Mouse (Mus musculus) brain, embryonic 18.5 days (tissue): ENCODE results near the gene Siglec1.
"Not testable (repeated sequence)": the region's sequence is repeated elsewhere in the genome, so short reads cannot be mapped to it uniquely, and the experiment has no call there.

Experiments
- DNase-seq: peaks from one replicate; pipeline ENCODE4 v3.0.0-alpha.2; 2012; ENCODE audit warnings: low read depth, low spot score

Gene Siglec1

DNA sequence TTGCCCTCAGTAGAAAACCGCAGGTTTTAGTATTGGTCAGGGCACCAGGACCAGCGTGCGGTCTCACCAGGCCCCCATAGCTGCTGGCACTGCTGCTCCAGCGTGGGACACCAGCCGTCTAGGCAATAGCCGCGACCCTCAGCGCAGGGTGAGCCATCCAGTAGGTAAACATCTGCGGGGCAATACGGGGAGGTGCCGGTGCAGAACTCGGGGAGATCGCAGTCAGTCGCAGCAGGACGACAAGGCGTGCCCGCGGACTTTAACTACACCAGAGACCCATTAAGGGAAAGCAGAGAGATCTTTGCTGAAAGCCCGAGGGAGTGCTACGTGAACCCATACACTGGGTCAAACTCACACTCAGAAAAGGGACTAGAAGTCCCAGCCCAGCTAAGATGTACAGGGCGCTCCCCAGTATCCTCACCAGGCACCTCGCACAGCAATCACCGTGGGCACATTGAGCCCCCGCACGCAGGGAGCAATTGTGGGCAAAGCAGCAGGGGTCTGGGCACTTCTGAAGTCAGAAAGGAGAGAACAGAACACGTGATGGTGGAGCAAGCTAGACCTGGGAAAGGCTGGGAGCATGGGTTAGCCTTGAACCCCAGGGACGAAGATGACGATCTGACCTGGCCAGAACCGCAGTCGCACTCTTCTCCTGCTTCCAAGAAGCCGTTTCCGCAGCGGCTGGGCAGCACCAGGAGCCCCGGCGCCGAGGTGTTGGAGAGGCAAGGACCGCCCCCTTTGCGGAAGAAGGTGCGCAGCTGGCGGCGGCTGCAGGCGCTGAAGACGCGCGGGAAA is 32.5 kb downstream of the Siglec1 start:
- no peak for DNase-seq

DNA sequence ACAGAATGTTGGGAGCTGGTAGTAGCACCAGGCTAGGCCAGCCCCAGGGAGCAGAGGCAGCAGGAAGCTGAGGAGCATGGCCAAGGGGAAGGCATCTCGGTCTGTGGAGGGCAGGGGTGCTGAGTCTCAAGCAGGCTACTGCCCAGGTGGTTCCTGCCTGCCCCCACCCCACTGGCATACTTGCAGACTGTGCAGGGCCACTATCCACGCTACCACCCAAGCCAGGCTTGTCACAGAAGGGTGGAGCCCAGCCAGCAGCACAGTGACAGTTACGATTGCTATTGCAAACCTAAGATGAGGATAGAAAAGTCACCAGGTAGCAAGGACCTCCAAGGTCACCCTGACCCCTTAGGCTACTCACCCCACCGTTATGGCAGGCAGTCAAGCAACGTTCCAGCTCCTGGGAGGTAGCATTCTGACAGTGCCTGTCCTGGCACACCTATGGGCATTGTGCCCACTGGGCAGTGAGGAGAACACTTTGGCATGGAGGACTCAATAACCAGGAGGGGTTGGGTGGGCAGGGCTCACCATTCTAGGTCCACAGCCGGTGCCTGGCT is 33.6 kb downstream of the Siglec1 start:
- DNase-seq, result no peak

- no peak for DNase-seq
Measured at GRCm38 (mm10) chr2:131052043-131052442, 34.5 kb downstream of the Siglec1 start.

- no peak for DNase-seq
Measured at GRCm38 (mm10) chr2:131046025-131046424, 40.5 kb downstream of the Siglec1 start.

GRCm38 (mm10) chr2:131044989-131045720 is 41.4 kb downstream of the Siglec1 start:
- no peak for DNase-seq

DNA sequence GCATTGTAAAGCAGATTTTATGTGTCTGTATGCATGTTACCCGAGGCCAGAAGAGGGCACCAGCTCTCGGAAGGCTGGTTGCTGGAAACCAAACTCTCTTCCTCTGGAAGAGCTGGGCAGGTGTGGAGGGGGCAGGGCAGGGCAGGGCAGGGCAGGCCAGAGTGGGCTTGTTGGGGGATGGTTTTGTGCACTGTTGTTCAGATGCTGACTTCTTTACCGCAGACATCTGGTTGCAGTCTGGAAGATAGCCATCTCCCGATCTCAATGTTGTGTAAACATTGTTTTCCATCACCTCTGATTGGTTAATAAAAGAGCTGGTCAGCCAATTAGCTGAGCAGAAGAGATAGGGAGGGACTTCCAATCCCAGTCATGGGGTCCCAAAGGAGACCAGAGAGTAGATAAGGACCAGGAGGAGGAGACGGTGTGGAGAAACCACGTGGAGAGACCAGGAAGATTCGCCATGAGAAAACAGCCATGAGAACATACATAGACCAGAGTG is 42.2 kb downstream of the Siglec1 start:
- DNase-seq, result no peak

DNA sequence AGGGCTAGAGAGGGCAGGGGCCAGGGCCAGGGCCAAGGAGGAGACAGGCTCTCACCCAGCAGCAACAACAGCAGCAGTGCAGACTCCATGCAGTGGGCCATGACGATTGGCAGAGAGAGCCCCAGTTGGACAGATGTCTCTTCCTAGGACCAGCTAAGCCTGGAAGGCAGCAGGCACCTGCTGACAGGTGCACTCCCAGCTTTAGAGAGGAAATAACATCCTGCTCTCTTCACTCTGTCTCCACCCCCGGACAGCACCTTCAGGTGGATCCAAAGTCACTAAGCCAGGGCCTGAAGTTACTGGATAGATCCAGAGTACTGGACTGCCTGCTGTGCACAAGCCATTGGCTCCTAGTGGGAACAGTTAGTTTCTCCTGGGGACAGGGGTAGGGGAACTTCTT is 43.6 kb downstream of the Siglec1 start, which contains the start of gene Gfra4:
Gene Gfra4 (minus strand): TSS at position 101 of the 400 bp plus-strand sequence.
- DNase-seq, result no peak

GRCm38 (mm10) chr2:131040854-131041825 is 45.4 kb downstream of the Siglec1 start:
- DNase-seq, result peak; percentile 54

GRCm38 (mm10) chr2:131038675-131039074 is 47.9 kb downstream of the Siglec1 start:
- no peak for DNase-seq

DNA sequence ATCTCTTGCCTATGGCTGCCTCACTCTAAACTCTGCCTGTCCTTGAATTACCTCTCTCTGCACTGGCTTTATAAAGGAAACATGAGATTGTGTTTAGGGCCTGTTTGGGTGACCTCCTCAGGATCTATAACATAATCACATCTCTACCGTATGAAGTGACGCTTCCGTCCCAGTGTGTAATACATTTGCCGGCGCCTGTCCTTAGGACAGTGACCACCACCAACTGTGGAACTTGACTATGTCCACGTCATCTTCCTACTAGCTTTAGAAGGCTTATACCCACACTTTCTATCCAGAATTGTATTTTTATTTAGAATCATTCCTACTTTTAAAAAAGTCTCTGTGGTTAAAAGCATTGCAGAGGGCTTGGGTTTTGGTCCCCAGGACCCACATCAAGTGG is 48.4 kb downstream of the Siglec1 start:
- no peak for DNase-seq

DNA sequence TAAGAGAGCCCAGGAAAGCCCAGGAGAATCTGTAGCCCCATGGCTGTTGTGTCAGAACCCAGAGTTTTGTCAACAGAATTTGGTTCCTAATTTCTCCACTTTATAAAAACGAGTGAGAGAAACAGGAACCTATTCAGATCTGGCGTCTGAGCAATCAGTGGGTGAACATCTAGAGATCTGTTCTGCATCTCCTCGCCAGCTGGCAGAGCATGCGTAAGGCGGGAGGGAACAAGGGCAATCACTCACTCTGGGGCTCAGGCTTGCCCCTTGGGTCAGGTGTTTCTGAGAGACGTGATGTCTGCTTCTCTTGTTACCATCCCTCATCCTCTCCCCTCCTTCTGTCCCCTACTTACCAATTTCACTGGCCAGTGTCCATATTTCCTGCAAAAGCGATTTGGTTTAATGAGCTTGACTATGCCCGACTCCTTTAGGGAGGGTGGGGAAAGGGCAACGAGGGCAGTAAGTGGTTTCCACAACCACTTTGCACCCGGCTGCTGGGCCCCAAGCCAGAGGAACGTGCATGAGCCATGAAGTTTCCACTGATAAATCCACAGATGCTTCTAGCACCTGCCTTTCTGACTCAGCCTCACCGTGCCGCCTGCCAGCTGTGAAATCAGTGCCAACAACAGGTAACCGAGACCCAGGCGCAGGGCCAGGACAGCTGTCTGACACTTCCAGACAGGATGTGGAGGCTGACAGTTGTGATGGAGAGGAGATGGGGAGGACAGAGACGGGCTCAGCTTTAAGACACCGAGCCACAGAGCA is 49.2 kb downstream of the Siglec1 start:
- DNase-seq, result no peak

- no peak for DNase-seq
Measured at GRCm38 (mm10) chr2:131036757-131037156, 49.8 kb downstream of the Siglec1 start.

DNA sequence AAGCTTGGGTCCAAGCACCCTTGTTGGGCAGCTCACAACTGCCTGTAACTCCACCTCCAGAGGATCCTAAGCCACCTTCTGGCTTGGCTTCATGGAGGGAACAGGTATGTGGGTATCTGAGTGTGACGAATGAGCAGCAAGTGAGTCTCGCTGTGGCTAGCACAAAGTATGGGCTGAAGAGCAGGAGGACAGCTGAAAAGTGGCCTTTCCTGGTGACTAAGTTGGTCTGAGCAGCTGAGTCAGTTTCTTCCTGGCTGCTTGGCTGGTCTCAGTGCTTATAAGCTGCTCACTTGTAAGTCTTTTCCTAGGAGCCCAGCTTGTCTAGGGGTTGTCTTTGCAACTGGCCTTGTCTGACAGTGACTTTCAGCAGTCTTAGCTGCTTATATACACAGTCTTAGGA is 50.2 kb downstream of the Siglec1 start:
- DNase-seq, result no peak

DNA sequence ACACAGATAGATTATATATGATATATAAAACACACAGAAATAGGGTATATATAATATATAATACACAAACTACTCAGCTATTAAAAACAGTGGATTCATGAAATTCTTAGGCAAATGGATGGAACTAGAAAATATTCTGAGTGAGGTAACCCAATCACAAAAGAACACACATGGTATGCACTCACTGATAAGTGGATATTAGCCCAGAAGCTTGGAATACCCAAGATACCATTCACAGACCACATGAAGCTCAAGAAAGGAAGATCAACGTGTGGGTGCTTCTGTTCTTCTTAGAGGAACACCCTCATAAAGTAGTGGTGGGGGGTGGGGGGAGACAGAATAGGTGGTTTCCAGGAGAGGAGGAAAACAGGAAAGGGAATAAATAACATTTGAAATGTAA is 55.2 kb downstream of the Siglec1 start:
- DNase-seq, result not testable (repeated sequence)

GRCm38 (mm10) chr2:131030998-131031397 is 55.6 kb downstream of the Siglec1 start:
- DNase-seq, result no peak

DNA sequence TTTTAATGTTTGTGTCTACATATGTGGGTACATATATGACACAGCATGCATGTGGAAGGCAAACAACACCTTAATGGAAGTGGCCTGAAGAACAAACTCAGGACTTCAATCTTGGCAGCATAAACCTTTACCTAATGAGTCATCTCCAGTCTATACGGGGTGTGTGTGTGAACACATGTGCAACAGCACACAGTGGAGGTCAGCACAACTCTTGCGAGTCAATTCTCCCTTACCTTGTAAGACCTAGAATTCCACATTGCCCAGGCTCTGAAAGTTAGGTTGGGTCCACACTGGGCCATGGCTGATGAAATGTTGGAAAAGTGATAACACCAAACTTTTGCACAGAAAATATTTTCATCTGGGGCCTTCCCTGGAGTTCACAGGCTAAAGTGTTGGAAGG is 56.0 kb downstream of the Siglec1 start:
- no peak for DNase-seq

DNA sequence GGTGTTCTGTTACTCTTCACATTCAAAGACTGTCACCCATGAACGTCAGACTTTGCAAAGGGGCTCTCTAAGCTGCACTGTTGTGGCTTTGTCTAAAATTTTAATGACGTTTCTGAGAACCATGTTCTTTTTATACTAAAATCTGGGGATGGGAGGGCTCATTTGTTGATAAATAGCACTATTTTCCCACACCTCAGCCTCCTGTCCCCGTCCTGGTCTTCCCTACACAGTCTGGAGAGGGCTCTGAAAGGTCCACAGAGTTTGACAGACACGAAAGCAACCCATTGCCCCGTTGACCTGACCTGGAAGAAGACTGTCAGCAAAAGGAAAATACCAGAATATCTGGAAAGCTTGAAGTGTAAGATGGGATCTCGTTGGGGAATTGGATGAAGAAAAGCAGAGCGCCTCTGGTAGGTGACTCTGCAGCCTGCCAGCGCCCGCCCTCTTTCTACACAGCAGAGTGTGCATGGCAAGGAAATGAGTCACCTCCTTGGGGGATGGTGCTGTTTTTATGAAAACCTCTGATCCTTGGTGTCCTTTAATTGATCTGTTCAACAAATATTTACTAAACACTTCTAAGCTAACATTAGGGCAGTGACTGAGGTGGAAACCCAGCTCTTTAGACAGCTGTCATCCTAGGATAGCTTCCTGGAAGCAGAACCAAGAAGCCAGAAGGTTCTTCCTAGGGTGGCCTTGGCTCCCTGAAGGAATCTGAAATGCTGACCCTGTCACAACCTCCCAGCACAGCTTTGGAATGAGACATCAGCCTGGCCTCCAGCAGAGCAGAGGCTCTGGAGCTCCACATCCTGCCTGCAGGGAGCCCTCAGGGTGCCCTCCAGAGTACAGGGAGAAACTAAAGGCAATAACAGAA is 57.3 kb downstream of the Siglec1 start:
- no peak for DNase-seq

- DNase-seq, result no peak
Measured at GRCm38 (mm10) chr2:131026941-131027340, 59.6 kb downstream of the Siglec1 start.

- no peak for DNase-seq
Measured at GRCm38 (mm10) chr2:131025230-131025629, 61.3 kb downstream of the Siglec1 start.
